Mouse (Mus musculus) lung, embryonic 16.5 days (tissue): Measurements from ENCODE around the gene Dnah7a. TPM values are rescaled to one million over a fixed set of nuclear protein-coding genes. Genes with fewer than 3 reads are reported as not detected.
"Not testable (repeated sequence)": the region's sequence is repeated elsewhere in the genome, so short reads cannot be mapped to it uniquely, and the experiment has no call there.

Source experiments
- ATAC-seq: fragments of 200-750 bp; cut with Nextera tagmentation; 2 replicates; pipeline ENCODE4 v1.8.0; 2017; ENCODE audit warnings: low read depth, mild to moderate bottlenecking, moderate library complexity
- H3K27ac ChIP-seq: fragments of 300-500 bp; sonication (generic); 2 replicates; pipeline ENCODE4 v1.5.1; 2014; ENCODE audit warnings: mild to moderate bottlenecking, control low read depth, low read length
- H3K27me3 ChIP-seq: fragments of 300-500 bp; sonication (generic); 2 replicates; pipeline ENCODE4 v1.6.1; 2014; ENCODE audit warnings: low read depth, low read length, mixed read lengths; ENCODE audit not compliant: control insufficient read depth, insufficient read depth
- H3K36me3 ChIP-seq: fragments of 300-500 bp; sonication (generic); 2 replicates; pipeline ENCODE4 v1.6.1; 2014; ENCODE audit warnings: low read length; ENCODE audit not compliant: control insufficient read depth, insufficient read depth
- H3K4me1 ChIP-seq: fragments of 300-500 bp; sonication (generic); replicated peaks from 2 replicates; pipeline ENCODE4 v1.6.1; 2014; ENCODE audit warnings: low read length, mixed read lengths; ENCODE audit not compliant: control insufficient read depth, insufficient read depth
- H3K4me2 ChIP-seq: fragments of 300-500 bp; sonication (generic); 2 replicates; pipeline ENCODE4 v1.6.1; 2014; ENCODE audit warnings: low read depth, low read length, control low read depth
- H3K4me3 ChIP-seq: fragments of 300-500 bp; sonication (generic); 2 replicates; pipeline ENCODE4 v1.5.1; 2014; ENCODE audit warnings: mild to moderate bottlenecking, low read length, control low read depth
- H3K9ac ChIP-seq: fragments of 300-500 bp; sonication (generic); 2 replicates; pipeline ENCODE4 v1.6.1; 2014; ENCODE audit warnings: low read length, control low read depth
- H3K9me3 ChIP-seq: fragments of 300-500 bp; sonication (generic); 2 replicates; pipeline ENCODE4 v1.6.1; 2016; ENCODE audit warnings: low read length; ENCODE audit not compliant: control insufficient read depth
- WGBS: fragments of 180-500 bp; shearing (Covaris S2); extraction: QIAGEN DNeasy Blood & Tissue Kit; methylation state at CpG from one replicate; pipeline ENCODE4 v1.1.7; 2014; 5-methylcytosine and 5-hydroxymethylcytosine counted together
- polyA plus RNA-seq: library from polyadenylated mRNA; unstranded; fragments of >200 nt; fragmentation: Nextera tagmentation; extraction: Ambion mirVana; gene quantifications from 2 replicates; pipeline ENCODE4 v1.2.1, GENCODE M21; 2015

Dnah7a gene
- 1.4 and 2.5 TPM in 2 replicates for polyA plus RNA-seq

GRCm38 (mm10) chr1:53706431-53707361, at the start of gene Dnah7a:
Dnah7a (minus strand) TSS chr1:53706784.
- no peaks in the 10 kb centered on the region for H3K27me3 ChIP-seq
- ATAC-seq = peak; percentile 74
- peak within 1 kb of the TSS; percentile 51 for H3K4me3 ChIP-seq
- peak within 1 kb of the TSS; percentile 84 for H3K4me2 ChIP-seq
- H3K4me1 ChIP-seq = no peaks in the 10 kb centered on the region
- no peaks in the 10 kb centered on the region for H3K9me3 ChIP-seq
- no peak within 1 kb of the TSS for H3K27ac ChIP-seq
- H3K36me3 ChIP-seq = no peaks in the 10 kb centered on the region
- H3K9ac ChIP-seq = peak within 1 kb of the TSS; percentile 56
- WGBS = 13% methylated on average over 42 of the region's 42 CpGs

- 92% methylated on average over 2 of the region's 2 CpGs for WGBS
- H3K9me3 ChIP-seq, H3K27ac ChIP-seq, H3K4me2 ChIP-seq, H3K4me3 ChIP-seq, H3K36me3 ChIP-seq, H3K4me1 ChIP-seq, ATAC-seq, H3K27me3 ChIP-seq, H3K9ac ChIP-seq: not testable (repeated sequence)
These were observed 46.9 kb upstream of the Dnah7a start for GRCm38 (mm10) chr1:53753501-53753900.

- no peaks in the 10 kb centered on the region for H3K4me1 ChIP-seq
- no peak overlapping the region for H3K4me3 ChIP-seq
- H3K27me3 ChIP-seq = no peaks in the 10 kb centered on the region
- H3K36me3 ChIP-seq = no peaks in the 10 kb centered on the region
- no peaks in the 10 kb centered on the region for H3K9me3 ChIP-seq
- H3K9ac ChIP-seq = no peak overlapping the region
- no peak overlapping the region for H3K27ac ChIP-seq
- 77% methylated on average over 1 of the region's 1 CpGs for WGBS
- H3K4me2 ChIP-seq = no peak overlapping the region
- no peak for ATAC-seq
These were observed 44.6 kb upstream of the Dnah7a start for GRCm38 (mm10) chr1:53751144-53751543.

DNA sequence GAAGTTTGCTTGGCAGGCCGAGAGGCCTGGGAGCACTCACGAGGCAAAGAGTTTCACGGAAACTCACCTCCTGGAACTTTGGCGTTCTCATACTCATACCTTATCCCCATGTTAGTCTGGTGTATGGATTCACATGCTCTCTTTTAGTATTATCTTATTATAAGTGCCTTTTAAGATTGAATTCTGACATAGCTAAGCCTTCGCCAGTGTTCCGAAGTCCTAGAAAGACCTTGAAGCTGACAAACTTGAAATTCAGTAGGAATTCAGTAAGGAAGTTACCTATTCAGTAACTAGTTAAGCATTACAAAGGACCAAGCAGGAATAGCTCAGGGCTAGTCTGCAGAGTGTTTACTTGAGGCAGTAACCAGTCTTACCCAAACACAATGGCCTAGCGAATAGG, 44.1 kb upstream of the Dnah7a start:
- H3K4me3 ChIP-seq, H3K9ac ChIP-seq, H3K4me2 ChIP-seq, H3K9me3 ChIP-seq, H3K27ac ChIP-seq, H3K36me3 ChIP-seq, H3K4me1 ChIP-seq, H3K27me3 ChIP-seq, ATAC-seq: not testable (repeated sequence)
- 84% methylated on average over 7 of the region's 7 CpGs for WGBS

DNA sequence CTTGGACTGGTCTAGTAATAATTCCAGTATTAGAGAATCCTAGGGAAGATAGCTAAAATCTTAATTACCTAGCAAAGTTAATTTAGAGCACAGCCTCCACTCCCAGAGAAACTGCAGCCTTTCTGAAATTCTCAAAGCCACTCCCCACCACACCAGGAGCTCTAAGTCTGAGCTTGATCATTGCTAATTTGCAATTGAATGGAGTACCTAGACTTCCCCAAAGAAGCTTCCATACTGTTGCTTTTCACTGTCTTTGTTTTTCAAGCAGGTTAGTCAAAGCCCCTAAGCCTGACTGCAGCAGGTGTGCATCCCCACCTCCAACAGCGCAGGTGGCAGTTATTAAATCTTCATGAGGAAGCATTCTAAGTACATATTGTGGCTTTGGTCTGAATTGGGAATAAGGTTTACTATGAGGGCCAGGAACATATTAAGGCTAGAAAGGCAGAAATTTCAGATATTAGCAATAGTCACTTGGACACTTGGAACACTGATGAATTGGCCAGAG, 43.3 kb upstream of the Dnah7a start:
- not testable (repeated sequence) for H3K27ac ChIP-seq, H3K27me3 ChIP-seq, H3K4me1 ChIP-seq, H3K4me3 ChIP-seq, H3K9ac ChIP-seq, H3K36me3 ChIP-seq, H3K4me2 ChIP-seq, ATAC-seq, H3K9me3 ChIP-seq
- WGBS = 89% methylated on average over 1 of the region's 1 CpGs

DNA sequence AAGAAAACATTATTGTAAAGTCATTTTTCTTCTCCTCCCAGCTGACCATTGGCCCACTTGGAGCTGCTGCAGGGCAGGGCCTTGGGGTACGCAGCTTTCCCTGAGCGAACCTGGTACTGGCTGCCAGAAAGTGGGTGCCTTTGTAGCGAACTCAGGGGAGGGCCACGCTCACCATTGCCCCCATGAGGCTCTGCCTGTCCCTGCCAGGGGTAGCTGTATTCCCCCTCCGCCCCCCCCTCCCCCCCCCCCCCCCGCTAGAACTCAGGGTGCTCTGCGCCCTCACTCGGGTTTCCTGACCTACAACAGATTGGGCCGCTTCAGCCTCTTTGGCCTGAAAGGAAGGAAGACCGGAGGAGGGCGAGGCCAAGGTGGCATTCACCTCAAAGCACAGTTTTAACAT, 42.0 kb upstream of the Dnah7a start:
- H3K4me1 ChIP-seq = no peaks in the 10 kb centered on the region
- H3K9ac ChIP-seq = no peak overlapping the region
- ATAC-seq = no peak
- WGBS = 45% methylated on average over 9 of the region's 11 CpGs
- H3K27ac ChIP-seq = no peak overlapping the region
- no peaks in the 10 kb centered on the region for H3K9me3 ChIP-seq
- H3K27me3 ChIP-seq = no peaks in the 10 kb centered on the region
- H3K4me3 ChIP-seq = no peak overlapping the region
- H3K4me2 ChIP-seq = no peak overlapping the region
- H3K36me3 ChIP-seq = no peaks in the 10 kb centered on the region

DNA sequence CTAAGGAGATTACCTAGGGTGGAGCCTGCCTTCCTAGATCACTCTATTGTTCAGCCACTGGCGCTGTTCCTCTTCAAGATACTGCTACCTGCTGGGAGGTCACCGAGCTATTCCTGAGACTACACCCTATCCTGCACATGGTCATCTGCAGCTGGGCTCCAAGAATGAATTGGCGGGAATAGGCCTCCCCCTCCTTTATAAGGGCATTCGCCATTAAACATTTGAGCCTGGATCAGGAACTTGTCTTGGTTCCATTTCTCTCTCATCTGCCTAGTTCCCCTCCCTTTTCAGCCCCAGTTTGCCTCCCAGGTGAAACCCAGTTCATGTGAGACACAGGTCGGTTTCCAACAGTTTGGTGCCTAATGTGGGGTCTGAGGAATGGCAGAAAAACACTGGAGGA, 39.4 kb upstream of the Dnah7a start:
- no peaks in the 10 kb centered on the region for H3K9me3 ChIP-seq
- ATAC-seq = no peak
- no peak overlapping the region for H3K9ac ChIP-seq
- H3K4me1 ChIP-seq = no peaks in the 10 kb centered on the region
- no peaks in the 10 kb centered on the region for H3K36me3 ChIP-seq
- no peak overlapping the region for H3K27ac ChIP-seq
- H3K4me3 ChIP-seq = no peak overlapping the region
- WGBS = 81% methylated on average over 5 of the region's 5 CpGs
- H3K27me3 ChIP-seq = no peaks in the 10 kb centered on the region
- no peak overlapping the region for H3K4me2 ChIP-seq

DNA sequence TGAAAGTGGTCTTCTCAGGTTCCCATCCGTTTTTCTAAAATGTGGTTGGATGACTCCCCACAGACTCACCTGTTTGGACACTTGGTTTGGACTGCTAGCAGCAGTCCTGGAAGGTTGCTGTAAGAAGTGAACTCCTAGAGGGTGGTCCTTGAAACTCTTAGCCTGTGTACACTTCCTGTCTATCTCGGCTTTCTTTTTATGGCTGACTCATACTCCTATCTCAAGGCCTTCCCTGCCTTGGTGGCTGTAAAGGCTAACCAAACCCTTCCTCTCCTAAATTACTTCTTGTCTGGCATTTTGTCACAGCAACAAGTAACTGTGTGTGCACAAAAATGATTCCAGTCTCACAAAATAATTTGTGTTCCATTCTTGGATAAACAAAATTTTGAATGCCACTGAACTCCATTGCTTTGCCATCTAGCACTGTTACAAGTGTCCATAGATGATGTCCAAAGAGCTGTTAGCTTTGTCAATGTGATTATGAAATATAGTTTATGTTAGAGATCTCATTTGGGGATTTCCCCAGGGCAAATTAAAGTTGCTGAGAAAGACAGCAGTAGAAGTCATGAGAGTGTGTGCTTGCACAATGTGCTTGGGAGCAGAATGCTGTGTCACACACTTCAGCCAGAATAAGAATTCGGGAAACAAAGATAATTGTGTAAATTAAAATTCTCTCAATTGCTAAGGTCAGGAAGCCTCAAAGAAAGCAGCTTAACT, 35.3 kb upstream of the Dnah7a start:
- H3K27me3 ChIP-seq = no peaks in the 10 kb centered on the region
- no peaks in the 10 kb centered on the region for H3K36me3 ChIP-seq
- 63% methylated on average over 3 of the region's 3 CpGs for WGBS
- no peaks in the 10 kb centered on the region for H3K9me3 ChIP-seq
- ATAC-seq = no peak
- no peak overlapping the region for H3K9ac ChIP-seq
- no peaks in the 10 kb centered on the region for H3K4me1 ChIP-seq
- no peak overlapping the region for H3K4me2 ChIP-seq
- no peak overlapping the region for H3K27ac ChIP-seq
- H3K4me3 ChIP-seq = no peak overlapping the region

DNA sequence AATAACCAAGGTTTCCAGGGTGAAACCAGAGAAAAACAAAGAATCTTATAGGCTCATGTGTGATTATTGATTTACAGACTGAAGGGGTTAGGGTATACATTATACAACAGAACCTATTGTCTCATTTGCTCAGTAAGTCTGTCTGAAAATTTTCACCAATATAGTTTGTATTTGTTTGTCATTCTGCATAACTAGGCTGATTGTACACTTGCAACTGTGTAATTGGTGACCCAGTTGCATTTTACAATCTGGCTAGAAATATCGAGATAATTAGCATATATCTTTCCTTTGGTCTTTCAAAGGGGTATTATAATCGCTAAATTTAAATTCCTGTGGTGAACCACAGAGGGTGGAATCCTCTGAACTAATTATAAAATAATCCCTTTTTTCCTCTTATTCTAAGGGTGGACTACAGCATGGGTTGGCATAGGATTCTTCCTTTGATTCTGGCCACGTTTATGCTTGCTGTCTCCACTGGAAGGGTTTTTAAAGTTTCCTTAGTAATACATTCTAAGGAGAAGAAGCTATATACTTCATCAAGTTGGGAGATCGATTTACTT, 34.3 kb upstream of the Dnah7a start:
- Histone ChIP-seq H3K4me2 (no peak overlapping the region), H3K36me3 (no peaks in the 10 kb centered on the region), H3K27me3 (no peaks in the 10 kb centered on the region), H3K9ac (no peak overlapping the region), H3K9me3 (no peaks in the 10 kb centered on the region), H3K4me1 (no peaks in the 10 kb centered on the region), H3K4me3 (no peak overlapping the region), H3K27ac (no peak overlapping the region)
- WGBS = 86% methylated on average over 4 of the region's 4 CpGs
- ATAC-seq = no peak
